Mouse (Mus musculus): ENCODE results near the gene Smcr8.

The Smcr8 gene

DNA sequence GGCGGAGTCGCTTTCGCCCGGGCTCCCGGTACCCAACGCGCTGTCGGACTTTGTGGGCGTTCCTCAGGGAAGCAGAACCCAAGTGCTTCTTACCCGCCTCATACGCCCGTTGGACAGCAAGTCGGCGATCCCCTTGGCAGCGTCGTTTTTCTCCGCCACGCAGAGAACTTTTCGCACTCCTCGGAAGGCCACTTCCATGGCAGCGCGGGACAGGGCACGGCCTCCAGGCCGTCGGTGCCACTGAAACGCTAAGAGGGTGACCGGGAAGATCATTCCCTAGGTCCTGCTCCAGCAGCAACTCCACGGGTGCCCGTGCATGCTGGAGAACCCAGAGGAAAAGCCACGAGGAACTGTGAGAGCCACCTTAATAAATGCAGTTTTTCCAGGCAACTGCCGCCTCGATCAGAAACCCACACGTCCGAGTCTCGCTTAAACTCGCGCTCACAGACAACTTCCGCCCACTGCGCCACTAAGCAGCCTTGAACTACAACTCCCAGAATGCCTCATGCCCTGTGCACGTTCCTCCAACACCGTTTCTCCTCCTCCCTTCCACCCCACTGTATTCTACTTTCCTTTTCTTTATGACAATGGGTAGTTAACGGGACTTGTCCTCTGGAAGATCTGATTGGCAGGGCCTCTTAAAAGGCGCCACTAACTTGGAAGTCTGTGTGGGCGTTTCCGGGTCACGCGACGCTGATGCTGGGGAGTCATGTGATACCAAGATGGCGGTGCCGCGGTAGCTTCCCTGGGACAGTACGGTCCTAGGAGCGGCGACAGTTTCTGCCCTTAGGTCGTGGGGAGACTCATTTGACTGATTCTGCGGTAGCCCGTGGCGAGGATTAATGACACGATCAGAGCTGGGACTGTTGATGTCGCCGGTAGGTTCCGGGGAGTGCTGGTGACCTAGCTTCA lies at the start of gene Smcr8, which contains the start of gene Top3a:
TSS of gene Smcr8 (plus strand) at position 696 of the 912 bp plus-strand sequence.
TSS of gene Top3a (minus strand) at position 537 of the 912 bp plus-strand sequence.
- peak; percentile 78 to 83 for DNase-seq

DNA sequence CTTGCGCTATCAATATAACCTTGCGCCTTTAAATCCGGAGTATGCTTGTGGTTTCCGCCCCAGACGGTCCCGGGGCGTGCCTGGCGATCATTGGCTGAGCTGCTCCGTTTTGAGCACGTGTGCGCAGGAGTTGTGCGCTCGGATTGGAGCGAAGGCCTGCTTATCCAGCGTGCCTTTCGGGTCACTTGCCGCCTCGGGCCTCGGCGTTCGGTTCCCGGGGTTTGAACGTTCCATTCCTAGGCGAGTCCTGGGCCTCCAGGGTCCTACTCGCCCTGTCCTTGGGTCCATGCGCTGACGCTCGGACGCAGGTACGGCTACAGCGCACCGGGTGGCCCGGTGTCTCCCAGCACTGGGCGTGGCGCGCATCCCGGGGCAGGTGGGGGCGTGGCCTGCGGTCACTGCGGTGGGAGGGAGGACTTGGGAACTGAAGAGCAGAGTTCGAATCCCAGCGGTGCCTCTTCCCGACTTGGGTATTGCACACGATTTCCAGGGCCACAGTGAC lies 49.0 kb upstream of the Smcr8 start, which contains the start of gene Mief2:
TSS of gene Mief2 (plus strand) at position 139 of the 502 bp plus-strand sequence.
- peak; percentile 95 to 96 for DNase-seq

DNA sequence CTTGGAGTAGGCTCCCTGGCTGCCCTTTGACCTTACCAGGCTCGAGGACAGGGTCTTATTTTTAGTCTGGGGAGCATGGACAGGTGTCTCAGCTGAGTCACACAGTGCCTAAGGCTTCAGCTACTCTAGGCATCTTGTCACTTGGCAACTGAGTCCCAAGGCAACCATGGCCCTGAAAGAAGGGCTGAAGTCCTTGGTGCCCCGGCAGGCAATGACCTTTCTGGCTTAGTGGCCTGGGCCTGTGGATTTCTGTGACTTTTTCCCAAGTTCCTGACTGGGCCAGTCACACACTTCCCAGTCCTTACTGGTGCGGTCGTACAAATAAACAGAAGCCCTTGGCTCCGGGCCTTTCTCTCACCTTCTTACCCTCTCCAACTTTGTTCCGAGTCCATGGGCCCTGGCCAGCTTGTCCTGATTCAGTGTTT lies 48.1 kb upstream of the Smcr8 start:
- DNase-seq: no peak

DNA sequence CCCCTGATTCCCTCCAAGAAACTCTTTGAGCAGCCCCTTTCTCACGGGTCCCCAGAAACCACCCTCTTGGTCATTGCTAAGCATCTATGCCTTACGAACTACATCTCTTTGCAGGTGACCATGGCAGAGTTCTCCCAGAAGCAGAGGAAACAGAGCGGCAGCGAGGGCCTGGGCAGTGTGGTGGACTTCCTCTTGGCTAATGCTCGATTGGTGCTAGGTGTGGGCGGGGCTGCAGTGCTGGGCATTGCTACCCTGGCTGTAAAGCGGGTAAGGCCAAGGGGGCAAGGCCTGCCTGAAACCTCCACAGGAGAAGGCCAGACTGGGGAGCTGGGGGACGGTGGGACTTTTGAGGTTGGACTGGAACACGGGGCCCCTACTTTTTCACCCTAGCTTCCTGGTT lies 47.2 kb upstream of the Smcr8 start:
- no peak for DNase-seq

DNA sequence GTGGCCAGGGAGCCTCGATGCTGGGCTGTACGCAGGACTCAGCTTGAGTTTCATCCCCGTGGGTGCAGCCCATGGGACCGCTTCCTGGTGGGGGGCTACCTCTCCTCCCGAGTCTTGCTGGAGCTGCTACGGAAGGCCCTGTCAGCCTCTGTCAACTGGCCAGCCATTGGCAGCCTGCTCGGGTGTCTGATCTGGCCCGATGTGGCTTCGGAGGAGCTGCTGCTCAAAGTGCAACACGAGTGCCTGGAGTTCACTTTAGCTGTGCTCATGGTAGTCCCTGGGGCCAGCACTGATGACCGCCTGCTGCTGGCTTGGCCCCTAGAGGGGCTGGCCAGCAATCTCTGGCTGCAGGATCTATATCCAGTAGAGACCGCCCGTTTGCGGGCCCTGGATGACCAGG lies 46.1 kb upstream of the Smcr8 start:
- no peak for DNase-seq

DNA sequence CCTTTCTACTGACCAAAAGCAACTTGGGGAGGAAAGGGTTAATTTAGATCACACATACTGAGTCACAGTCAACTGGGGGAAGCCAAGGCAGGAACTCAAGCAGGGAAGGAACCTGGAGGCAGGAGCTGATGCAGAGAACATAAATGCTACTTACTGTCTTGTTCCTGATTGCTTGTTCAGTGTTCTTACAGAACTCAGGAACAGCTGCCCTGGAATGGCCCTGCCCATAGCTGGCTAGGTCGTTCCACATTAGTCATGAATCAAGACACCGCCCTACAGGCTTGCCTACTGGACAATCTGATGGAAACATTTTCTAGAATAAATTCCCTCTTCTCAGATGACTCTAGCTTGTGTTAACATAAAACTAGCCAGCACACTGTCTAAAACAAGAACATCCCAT lies 43.1 kb upstream of the Smcr8 start:
- DNase-seq: no peak

DNA sequence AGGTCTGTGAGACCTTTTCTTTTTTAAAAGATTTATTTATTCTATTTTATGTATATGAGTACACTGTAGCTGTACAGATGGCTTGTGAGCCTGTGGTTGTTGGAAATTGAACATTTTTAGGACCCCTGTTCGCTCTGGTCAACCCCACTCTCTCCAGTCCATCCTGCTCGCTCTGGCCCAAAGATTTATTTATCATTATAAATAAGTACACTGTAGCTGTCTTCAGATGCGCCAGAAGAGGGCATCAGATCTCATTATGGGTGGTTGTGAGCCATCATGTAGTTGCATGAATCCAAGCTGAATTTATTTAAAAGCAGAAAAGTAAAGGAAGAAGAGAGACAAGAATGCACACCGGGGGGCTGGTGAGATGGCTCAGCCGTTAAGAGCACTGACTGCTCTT lies 42.1 kb upstream of the Smcr8 start:
- DNase-seq: no peak

DNA sequence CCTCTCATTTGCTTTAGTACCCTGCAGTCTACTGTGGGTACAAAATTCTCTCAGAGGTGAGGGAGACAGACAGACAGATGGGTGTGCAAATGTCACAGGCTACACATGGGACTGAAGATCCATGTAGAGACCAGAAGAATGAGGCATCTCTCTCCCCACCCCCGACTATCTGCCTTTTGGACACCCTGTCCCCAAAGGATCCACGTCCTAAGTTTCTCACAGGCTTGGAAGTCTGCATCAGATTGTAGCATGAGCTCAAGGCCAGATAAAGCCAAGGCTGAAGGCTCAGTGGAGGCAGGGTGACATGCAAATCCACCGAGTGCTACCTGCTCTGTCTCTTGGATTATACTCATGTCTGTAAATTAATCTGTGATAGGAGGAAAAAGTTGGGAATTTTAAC lies 40.8 kb upstream of the Smcr8 start:
- DNase-seq: no peak

DNA sequence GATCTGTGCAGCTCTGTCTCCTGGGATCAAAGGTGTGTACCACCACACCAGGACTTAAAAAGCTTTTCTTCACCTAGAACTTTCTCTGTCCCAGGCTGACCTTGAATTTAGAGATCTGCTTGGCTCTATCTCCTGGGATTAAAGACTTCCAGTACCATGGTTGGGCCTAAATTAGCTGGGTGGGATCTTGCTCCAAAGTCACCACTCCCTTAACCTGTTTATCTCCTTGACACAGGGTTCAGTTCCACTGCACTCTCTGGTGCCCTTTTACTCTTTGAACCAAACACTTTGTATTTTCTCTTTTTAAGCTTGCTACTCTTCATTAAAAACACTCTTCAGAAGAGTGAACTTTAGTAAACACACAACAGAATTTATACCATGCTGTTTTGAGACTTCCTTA lies 39.9 kb upstream of the Smcr8 start:
- no peak for DNase-seq

DNA sequence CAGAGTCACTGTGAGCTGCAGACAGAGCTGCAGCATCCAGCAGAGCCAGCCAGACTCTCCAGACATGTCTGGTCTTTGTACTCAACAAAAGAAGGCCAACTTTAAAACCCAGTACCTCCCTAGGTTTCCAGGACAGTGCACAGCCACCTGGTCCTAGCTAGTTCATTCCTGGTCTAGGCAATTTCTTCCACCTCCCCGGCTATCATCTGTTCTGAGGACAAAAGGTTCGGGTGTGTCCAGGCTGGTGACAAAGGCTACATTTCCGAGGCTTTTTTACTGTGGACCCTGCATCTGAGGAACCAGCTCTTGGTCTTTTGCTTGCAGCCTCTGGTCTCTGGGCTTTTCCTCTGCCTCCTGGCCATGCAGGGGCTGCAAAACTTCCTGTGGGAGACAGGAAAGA lies 37.0 kb upstream of the Smcr8 start:
- DNase-seq: no peak

DNA sequence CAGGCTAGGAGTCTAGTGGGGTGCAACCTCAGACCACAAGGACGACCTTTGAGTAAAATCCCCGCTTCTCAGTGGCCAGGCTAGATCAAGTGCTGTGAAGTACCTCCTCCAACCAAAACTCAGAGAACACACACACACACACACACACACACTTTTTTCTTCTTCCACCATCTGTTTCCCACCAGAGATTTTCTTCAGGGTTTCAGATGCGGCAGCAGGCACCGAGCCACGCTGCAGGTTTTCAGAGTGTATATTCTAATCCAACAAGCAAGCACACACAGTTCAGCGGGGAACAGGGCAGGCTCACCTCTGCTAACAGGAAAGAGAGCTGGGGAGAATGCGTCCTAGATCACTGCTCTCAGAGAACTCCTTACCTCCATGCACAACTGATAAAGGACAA lies 21.8 kb upstream of the Smcr8 start:
- no peak for DNase-seq

DNA sequence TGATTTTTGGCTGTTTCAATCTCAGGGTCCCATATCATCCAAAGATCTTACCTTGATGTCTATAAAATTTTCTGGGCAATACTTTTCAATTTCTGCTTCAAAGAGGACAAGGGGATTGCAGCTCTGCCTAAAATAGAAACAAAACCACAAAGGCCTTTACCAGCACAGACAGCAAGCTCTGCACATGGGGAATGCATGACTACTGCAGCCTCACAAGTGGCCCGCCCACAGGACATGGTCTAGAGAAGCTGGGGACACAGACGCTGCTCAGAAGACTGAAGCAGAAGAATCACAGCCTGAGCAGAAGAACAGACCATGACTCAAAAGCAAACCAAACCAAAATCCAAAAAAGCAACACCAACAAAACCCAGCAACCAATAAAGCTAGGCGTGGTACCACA lies 15.6 kb upstream of the Smcr8 start:
- DNase-seq: no peak

DNA sequence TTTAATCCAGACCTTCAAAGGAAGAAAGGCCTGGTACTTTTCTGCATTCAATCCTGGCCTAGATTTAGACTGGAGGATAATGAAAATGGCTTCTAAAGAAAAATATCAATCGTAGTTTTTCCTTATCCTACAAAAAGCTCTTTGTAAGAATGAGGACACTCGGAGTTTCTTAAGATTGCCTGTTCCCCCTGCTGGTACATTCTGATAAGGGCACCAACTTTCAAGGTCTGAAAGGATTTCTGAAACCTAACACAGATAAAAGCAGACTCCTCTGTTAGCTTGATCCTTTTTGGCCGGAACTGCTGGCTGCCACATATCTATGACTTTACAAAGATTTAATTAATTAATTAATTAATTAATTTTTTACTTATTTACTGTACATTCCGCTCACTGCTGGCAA lies 10.4 kb upstream of the Smcr8 start:
- no peak for DNase-seq

DNA sequence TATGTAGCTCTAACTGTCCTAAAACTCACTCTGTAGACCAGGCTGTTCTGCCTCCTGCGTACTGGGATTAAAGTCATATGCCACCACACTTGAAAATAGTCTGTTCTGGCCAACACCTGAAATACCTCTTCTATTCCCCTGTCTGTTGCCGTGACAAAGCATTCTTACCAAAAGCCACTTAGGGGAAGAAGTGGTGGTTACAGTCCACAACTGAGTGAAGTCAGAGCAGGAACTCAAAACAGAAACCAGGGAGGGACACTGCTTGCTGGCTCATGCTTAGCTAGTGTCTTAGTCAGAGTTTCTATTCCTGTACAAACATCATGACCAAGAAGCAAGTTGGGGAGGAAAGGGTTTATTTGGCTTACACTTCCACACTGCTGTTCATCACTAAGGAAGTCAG lies 8.0 kb upstream of the Smcr8 start:
- no peak for DNase-seq

DNA sequence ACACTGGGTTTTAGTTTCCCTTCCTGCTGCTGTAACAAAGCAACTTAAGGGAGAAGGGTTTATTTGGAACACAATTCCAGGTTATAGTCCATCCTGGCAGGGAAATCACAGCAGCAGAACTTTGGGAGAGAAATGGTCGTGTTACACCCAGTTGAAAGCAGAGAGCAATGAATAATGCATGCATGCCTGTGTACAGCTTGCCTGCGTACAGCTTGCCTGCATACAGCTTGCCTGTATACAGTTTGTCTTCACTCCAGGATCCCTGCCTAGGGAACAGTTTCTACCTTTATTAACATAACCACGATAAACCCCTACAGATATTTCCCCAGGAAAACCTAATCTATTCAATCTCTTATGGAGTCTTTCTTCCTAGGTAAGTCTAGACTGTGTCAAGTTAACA lies 6.5 kb upstream of the Smcr8 start:
- DNase-seq: no peak

DNA sequence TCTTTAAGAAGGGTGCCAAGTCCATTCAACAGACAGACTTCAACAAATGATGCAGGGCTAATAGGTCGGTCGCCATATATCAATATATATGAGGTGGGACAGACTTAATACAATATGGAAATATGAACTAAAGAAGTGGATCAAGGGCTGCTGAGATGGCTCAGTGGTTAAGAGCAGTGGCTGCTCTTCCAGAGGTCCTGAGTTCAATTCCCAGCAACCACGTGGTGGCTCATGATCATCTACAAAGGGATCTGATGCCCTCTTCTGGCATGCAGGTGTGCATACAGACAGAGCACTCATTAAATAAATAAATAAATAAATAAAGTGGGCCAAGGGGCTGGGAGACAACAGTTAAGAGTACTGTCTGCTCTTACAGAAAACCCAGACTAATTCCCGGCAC lies 5.2 kb upstream of the Smcr8 start:
- DNase-seq: no peak

DNA sequence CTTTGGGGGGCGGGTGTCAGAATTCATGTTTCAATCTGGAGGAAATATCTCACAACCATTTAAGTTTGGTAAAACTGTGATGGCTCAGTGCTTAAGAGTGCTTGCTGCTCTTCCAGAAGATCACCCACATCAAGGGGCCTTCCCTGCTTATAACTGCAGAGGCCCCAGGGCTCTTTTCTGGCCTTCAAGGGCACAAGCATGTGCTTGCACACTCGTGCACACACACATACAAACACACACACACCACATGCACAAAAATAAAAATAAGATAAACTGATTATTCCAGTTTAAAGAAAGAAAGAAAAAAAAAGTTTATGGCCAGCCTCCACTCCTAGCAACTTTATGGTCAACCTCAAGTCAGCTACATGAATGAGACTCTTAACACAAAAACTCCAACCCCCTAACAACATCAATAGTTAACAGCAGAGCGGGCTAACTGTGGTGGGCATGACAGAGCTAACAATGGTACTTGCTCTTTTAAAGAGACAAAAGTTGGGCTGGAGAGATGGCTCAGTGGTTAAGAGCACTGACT lies 3.1 kb upstream of the Smcr8 start:
- DNase-seq: no peak

DNA sequence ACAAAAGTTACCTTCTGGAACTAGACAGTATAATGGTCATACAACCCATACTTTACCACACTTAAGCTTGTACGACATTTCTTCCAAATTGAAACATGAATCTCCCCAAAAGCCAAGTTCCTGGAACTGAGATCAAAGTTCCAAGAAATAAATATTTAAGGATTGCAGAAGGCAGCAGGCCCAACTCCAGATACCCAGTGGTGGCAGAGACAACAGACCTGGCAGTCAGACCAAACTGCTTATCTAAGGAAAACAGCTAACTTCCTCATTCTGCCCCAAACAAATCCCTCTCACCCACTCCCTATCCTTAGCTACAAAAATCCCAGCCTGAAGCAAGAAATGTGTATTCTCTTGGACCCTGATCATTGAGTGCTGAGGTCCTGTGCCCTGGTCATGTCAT lies 2.5 kb upstream of the Smcr8 start:
- DNase-seq: no peak

DNA sequence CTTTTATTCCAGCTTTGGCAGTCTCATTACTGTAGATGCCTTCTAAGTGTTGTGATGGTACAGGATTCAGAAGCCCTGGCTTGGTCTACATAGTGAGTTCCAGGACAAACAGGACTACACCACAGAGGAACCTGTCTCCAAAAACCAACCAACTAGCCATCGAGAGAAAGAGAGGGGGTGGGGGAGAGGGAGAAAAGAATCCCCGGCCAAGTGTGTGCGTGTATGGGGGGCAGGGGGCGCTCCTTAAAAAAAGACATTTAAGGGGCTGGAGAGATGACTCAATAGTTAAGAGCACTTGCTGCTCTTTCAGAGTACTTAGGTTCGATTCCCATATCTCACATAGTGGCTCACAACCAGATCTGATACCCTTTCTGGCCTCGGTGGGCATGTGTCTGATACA lies 1.7 kb upstream of the Smcr8 start:
- DNase-seq: no peak

DNA sequence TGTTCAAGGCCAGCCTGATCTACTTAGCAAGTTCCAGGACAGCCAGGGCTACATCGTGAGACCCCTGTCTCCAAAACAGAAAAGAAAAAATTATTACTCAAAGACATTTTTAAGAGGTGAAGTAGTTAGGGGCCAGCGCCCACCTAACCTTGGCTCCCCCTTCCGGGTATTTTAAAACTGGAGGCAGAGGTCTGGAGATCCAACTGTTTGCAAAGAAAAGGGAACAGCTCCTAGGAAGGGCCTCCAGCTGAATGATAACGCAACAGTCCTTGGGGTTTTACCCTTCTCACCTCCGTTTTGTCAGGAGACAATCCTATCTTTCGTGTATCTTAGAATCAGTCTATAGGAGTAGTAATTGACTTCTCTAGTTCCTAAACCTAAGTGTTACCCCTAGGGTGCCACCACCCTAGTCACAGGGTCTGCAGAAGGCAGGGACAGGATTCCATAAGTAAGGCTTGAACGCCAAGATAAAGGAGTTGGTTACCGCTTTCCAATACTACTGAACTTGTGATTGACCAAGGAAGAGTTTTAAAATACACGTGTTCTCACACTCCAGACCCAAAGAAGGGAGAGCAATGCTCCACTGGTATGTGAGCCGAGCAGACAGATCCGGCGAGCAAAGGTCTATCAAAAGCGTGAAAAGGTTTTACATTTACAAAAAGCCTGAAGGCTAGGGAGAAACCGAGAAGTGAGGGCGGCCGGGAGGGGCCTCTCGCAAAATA lies 1.1 kb upstream of the Smcr8 start:
- no peak for DNase-seq

DNA sequence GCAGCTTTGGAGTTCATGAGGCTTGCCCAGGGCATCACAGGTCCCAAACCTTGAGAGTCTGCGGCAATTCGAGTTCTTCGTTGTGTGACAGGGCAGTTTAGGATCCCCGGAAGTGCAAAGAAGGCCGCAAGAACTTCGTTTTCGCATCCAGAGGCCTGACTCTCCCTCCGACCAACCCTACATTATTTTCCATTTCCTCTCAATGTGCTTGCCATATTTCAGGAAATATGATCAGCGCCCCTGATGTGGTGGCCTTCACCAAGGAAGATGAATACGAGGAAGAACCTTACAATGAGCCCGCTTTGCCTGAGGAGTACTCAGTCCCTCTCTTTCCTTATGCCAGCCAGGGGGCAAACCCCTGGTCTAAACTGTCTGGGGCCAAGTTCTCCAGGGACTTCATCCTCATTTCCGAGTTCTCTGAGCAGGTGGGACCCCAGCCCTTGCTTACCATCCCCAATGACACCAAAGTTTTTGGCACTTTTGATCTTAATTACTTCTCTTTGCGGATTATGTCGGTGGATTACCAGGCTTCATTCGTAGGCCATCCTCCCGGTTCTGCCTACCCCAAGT lies 562 bp downstream of the Smcr8 start:
- no peak for DNase-seq

DNA sequence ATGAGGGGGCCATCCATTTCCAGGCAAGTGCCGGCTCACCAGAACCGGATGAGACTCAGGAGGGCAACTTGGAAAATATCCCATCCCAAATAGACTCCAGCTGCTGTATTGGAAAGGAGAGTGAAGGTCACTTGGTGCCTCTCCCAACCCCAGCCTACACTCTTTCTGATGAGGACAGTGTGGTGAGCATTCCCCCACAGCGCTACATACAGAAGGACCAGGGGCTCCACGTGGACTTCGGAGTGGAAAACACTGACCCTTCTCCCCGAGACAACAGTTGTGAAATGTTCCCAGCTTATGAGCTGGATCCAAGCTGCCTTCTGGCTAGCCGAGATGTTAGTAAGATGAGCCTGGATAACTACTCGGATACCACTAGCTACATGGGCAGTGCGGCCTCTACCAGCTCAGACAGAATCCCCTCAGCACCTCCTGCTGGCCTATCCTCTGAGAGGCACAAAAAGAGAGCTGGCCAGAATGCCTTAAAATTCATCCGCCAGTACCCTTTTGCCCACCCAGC lies 2.4 kb downstream of the Smcr8 start:
- DNase-seq: no peak

Data from cerebellum, postnatal 36 days (tissue).